Mouse (Mus musculus) heart, adult 2 months (tissue): ENCODE measurements at regions not wholly inside any gene's neighbourhood (a gene's known extent, or its start where the extent isn't known, plus 50 kb on each side); places are given as distances from the start of the nearest gene placed in this dataset.

Experiments used
- DNase-seq, 2 experiments: peaks; one replicate each; pipeline ENCODE4 v3.0.0; 2021
- H3K27ac ChIP-seq: fragments of 200-600 bp; 2 replicates; pipeline ENCODE4 v1.8.1; 2022
- H3K27me3 ChIP-seq: fragments of 200-500 bp; 2 replicates; pipeline ENCODE4 v1.6.1; 2012; ENCODE audit warnings: mild to moderate bottlenecking, low read length, inconsistent platforms, mixed read lengths; ENCODE audit not compliant: control insufficient read depth, insufficient read depth
- H3K36me3 ChIP-seq: fragments of 200-500 bp; 2 replicates; pipeline ENCODE4 v1.6.1; 2012; ENCODE audit warnings: low read length, inconsistent platforms; ENCODE audit not compliant: control insufficient read depth, insufficient read depth
- H3K4me1 ChIP-seq: fragments of 200-500 bp; 2 replicates; pipeline ENCODE4 v1.6.1; 2011; ENCODE audit warnings: low read length; ENCODE audit not compliant: control insufficient read depth, insufficient read depth
- H3K4me3 ChIP-seq: fragments of 200-600 bp; 2 replicates; pipeline ENCODE4 v1.8.1; 2022
- H3K79me2 ChIP-seq: fragments of 200-500 bp; replicated peaks from 2 replicates; pipeline ENCODE4 v1.6.1; 2012; ENCODE audit warnings: mild to moderate bottlenecking, inconsistent platforms, low read length, moderate library complexity, mixed read lengths; ENCODE audit not compliant: control insufficient read depth, insufficient read depth
- H3K9ac ChIP-seq: fragments of 200-500 bp; 2 replicates; pipeline ENCODE4 v1.6.1; 2012; ENCODE audit warnings: low read depth, mild to moderate bottlenecking, control low read depth, inconsistent platforms, low read length, mixed read lengths
- CTCF ChIP-seq: fragments of 200-600 bp; IDR thresholded peaks from 2 replicates; pipeline ENCODE4 v1.8.1; 2022; ENCODE audit warnings: antibody characterized with exemption, mild to moderate bottlenecking, moderate library complexity
- EP300 ChIP-seq: fragments of 200-500 bp; IDR thresholded peaks from 2 replicates; pipeline ENCODE4 v1.6.1; 2011; ENCODE audit warnings: low read depth, low read length, control low read depth; ENCODE audit not compliant: insufficient read depth
- POLR2A ChIP-seq: fragments of 200-500 bp; IDR thresholded peaks from 2 replicates; pipeline ENCODE4 v1.6.1; 2011; ENCODE audit warnings: mild to moderate bottlenecking, low read depth, low read length, control low read depth; ENCODE audit not compliant: insufficient read depth
- WGBS: fragments of 180-500 bp; shearing (Covaris S2); methylation state at CpG from one replicate; pipeline ENCODE4 v1.1.7; 2018; 5-methylcytosine and 5-hydroxymethylcytosine counted together
- intact Hi-C: fragments of 180-260 bp; cut with DNase I; formaldehyde crosslinking; loops from one replicate; pipeline ENCODE4 v1.15.1; 2025

GRCm38 (mm10) chr2:45511791-45512190, 394.6 kb upstream of the Zeb2 start:
- Histone ChIP-seq H3K79me2 (no peaks in the 10 kb centered on the region), H3K9ac (no peak overlapping the region), H3K4me3 (no peak overlapping the region), H3K4me1 (no peaks in the 10 kb centered on the region; the same call in 1 of the 2 replicates), H3K27me3 (no peaks in the 10 kb centered on the region), H3K36me3 (no peaks in the 10 kb centered on the region), H3K27ac (no peak overlapping the region; the same call in 1 of the 2 replicates)
- WGBS, result 92% methylated on average over 3 of the region's 3 CpGs
- TF ChIP-seq EP300 (no peak), CTCF (no peak), POLR2A (no peak)
- no peak for DNase-seq
- intact Hi-C loops, result loop anchor here (5.0 to 10.0 kb wide), 2 partner anchors 399 to 933 kb away; no protein-coding TSS in a partner anchor

DNA sequence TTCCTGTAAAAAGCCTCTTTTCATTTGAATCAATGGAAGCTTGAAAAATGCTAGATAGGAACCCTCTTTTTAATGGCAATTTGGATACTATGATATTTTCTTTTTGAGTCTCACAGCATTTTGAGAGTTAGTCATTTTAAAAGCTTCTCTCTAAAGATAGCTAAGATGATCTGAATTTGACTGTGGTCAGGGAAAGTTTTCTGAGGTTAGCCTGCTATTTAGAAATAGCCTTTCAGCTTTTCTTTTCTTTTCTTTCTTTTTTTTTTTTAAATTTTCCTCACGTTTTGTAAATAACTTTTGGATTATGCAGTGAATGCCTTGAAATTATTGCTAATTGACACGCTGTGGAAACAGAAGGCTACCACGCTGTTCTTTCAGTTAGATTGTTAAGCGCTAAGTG, 387.3 kb upstream of the Zeb2 start:
- 84% methylated on average over 4 of the region's 4 CpGs for WGBS

GRCm38 (mm10) chr2:45493656-45494055, 376.5 kb upstream of the Zeb2 start:
- intact Hi-C loops, result no loop called here
- H3K4me3 ChIP-seq, result no peak overlapping the region
- no peak overlapping the region for H3K27ac ChIP-seq
- WGBS, result 95% methylated on average over 2 of the region's 2 CpGs
- no peaks in the 10 kb centered on the region for H3K27me3 ChIP-seq
- no peaks in the 10 kb centered on the region for H3K36me3 ChIP-seq
- no peak overlapping the region for H3K9ac ChIP-seq
- H3K4me1 ChIP-seq, result no peaks in the 10 kb centered on the region
- no peak for DNase-seq
- no peaks in the 10 kb centered on the region for H3K79me2 ChIP-seq
- no peak for TF ChIP-seq POLR2A
- no peak for TF ChIP-seq CTCF
- TF ChIP-seq EP300, result no peak

More for the DNA sequence above, 387.3 kb upstream of the Zeb2 start:
- no peaks in the 10 kb centered on the region for H3K27me3 ChIP-seq
- no peaks in the 10 kb centered on the region for H3K4me1 ChIP-seq
- intact Hi-C loops, result no loop called here
- H3K9ac ChIP-seq, result no peak overlapping the region
- no peak overlapping the region for H3K27ac ChIP-seq
- DNase-seq, result no peak
- H3K79me2 ChIP-seq, result no peaks in the 10 kb centered on the region
- H3K36me3 ChIP-seq, result no peaks in the 10 kb centered on the region
- H3K4me3 ChIP-seq, result no peak overlapping the region
- TF ChIP-seq EP300 (no peak), CTCF (no peak), POLR2A (no peak)

DNA sequence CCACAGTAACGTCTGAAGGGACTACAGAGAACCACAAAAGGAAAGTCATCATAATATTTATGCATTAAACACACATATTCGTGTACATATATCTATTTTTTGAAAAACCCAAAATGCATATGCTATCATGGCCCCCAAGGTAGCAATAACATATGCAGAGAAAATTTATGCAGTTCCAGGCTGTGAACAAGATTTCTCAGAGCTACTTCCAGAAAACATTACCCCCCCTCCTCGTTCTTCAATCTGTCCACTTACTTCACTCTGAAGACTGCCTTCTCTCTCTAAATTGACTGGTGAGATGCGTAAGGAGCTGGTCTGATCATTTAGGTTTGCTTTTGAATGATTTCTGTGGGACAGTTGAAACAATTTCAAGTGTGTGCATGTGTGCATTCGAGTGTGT, 369.3 kb upstream of the Zeb2 start:
- no peaks in the 10 kb centered on the region for H3K4me1 ChIP-seq
- WGBS, result 84% methylated on average over 5 of the region's 5 CpGs
- H3K27ac ChIP-seq, result no peak overlapping the region
- no peak for TF ChIP-seq CTCF
- no peak for TF ChIP-seq POLR2A
- no peak for TF ChIP-seq EP300
- H3K4me3 ChIP-seq, result no peak overlapping the region
- no peak overlapping the region for H3K9ac ChIP-seq
- intact Hi-C loops, result no loop called here
- no peak for DNase-seq
- H3K79me2 ChIP-seq, result no peaks in the 10 kb centered on the region
- H3K27me3 ChIP-seq, result no peaks in the 10 kb centered on the region
- H3K36me3 ChIP-seq, result no peaks in the 10 kb centered on the region

GRCm38 (mm10) chr2:45485477-45485876, 368.3 kb upstream of the Zeb2 start:
- intact Hi-C loops, result no loop called here
- Histone ChIP-seq H3K27me3 (no peaks in the 10 kb centered on the region), H3K9ac (no peak overlapping the region), H3K4me1 (no peaks in the 10 kb centered on the region), H3K79me2 (no peaks in the 10 kb centered on the region), H3K4me3 (no peak overlapping the region), H3K36me3 (no peaks in the 10 kb centered on the region), H3K27ac (no peak overlapping the region)
- TF ChIP-seq CTCF (no peak), POLR2A (no peak), EP300 (no peak)
- 79% methylated on average over 10 of the region's 10 CpGs for WGBS
- no peak for DNase-seq

GRCm38 (mm10) chr2:45480671-45481070, 363.5 kb upstream of the Zeb2 start:
- no peak overlapping the region for H3K9ac ChIP-seq
- intact Hi-C loops, result no loop called here
- DNase-seq, result no peak

DNA sequence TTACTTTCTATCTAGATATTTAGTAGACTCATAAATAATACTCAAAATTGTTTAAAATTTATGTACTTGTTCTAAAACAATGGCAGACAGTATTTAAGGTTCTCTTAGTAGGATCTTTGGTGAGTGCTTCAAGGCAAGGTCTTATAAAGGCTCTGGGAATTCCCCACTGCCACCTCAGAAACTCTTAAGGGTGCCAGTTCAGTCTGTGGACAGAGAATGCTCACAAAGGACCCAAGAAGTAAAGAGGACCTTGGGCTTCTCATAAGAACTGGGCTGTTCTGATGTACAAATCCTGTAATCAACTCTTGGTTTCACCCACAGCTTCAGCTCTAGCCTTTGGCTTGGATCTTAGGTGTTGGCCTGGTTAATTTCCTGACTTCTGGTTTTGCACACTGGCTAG, 358.8 kb upstream of the Zeb2 start:
- Histone ChIP-seq H3K79me2 (no peaks in the 10 kb centered on the region), H3K4me3 (no peak overlapping the region)
- TF ChIP-seq CTCF (no peak), EP300 (no peak), POLR2A (no peak)

More at GRCm38 (mm10) chr2:45480671-45481070, 363.5 kb upstream of the Zeb2 start:
- H3K4me1 ChIP-seq, result no peaks in the 10 kb centered on the region
- no peak for TF ChIP-seq EP300
- no peak for TF ChIP-seq CTCF
- TF ChIP-seq POLR2A, result no peak
- H3K27me3 ChIP-seq, result no peaks in the 10 kb centered on the region
- no peaks in the 10 kb centered on the region for H3K36me3 ChIP-seq
- no peak overlapping the region for H3K4me3 ChIP-seq
- no peaks in the 10 kb centered on the region for H3K79me2 ChIP-seq
- 79% methylated on average over 2 of the region's 2 CpGs for WGBS
- H3K27ac ChIP-seq, result no peak overlapping the region

More for the DNA sequence above, 358.8 kb upstream of the Zeb2 start:
- Histone ChIP-seq H3K4me1 (no peaks in the 10 kb centered on the region), H3K27ac (no peak overlapping the region), H3K27me3 (no peaks in the 10 kb centered on the region), H3K9ac (no peak overlapping the region), H3K36me3 (no peaks in the 10 kb centered on the region)
- no peak for DNase-seq
- intact Hi-C loops, result no loop called here
